Mouse (Mus musculus): Measurements from ENCODE around the gene Lrrn2. TPM values are rescaled to one million over a fixed set of nuclear protein-coding genes. Genes with fewer than 3 reads are reported as not detected.

Lrrn2 gene
- polyA plus RNA-seq, 1 experiment from 2014 or later, result 6.2 TPM

DNA sequence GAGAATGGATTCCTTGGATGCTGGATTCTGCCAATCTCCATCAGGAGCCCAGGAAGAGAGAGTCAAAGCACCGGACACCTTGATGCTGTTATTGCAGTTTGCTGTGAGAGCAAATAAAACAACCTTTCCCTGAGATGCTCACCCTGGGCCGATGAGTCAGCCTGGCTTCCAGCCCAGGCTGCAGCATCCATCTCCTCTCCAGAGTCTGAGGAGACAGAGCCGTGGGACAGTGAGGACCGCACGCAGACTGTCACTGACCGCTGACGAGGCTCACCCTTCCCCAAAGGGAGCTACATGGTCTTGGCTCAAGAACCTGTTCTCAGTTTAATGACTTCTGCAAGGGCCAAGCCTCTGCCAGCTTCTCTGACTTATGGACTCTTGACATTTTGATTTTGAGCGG is 34.3 kb upstream of the Lrrn2 start:
- ATAC-seq (ENCODE audit: low FRiP score) (no peak), DNase-seq (ENCODE audit: low spot score) (no peak)
- Histone ChIP-seq H3K9ac (ENCODE audit: low read depth, low read length) (no peak overlapping the region), H3K36me3 (ENCODE audit: control insufficient read depth, insufficient read depth, low read length) (no peaks in the 10 kb centered on the region), H3K4me2 (replicated peaks; ENCODE audit: low read depth, low read length) (no peak overlapping the region), H3K27ac (ENCODE audit: low read depth, low read length) (no peak overlapping the region), H3K27me3 (ENCODE audit: control insufficient read depth, insufficient read depth, low read length) (no peaks in the 10 kb centered on the region), H3K4me3 (ENCODE audit: low read depth, low read length) (no peak overlapping the region), H3K9me3 (ENCODE audit: control insufficient read depth, low read length) (no peaks in the 10 kb centered on the region; the same call in 1 of the 2 replicates), H3K4me1 (replicated peaks; ENCODE audit: control insufficient read depth, insufficient read depth, low read length) (no peaks in the 10 kb centered on the region)
- WGBS, result 88% methylated on average over 8 of the region's 8 CpGs

DNA sequence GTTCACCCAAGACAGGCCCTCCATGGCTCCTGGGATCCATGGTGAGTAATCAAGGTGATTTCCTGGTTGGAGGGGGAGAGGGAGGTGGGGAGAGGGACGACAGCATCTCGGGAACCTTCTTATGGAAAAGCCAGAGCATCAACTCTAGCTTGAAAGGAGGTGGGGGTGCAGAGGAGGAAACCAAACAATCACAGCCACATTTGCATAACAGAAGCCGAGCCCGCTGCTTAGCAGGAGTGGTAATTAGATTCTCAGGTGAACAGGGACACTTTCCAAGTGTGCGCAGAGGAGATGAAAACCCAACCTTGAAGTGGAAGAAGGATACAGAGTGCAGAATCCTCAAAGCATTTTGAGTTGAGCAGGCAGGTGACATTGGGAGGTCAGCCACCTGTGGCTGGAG is 29.3 kb upstream of the Lrrn2 start:
- Histone ChIP-seq H3K9ac (ENCODE audit: low read depth, low read length) (no peak overlapping the region), H3K4me3 (ENCODE audit: low read depth, low read length) (no peak overlapping the region), H3K27me3 (ENCODE audit: control insufficient read depth, insufficient read depth, low read length) (no peaks in the 10 kb centered on the region), H3K27ac (ENCODE audit: low read depth, low read length) (no peak overlapping the region), H3K4me1 (replicated peaks; ENCODE audit: control insufficient read depth, insufficient read depth, low read length) (no peaks in the 10 kb centered on the region), H3K36me3 (ENCODE audit: control insufficient read depth, insufficient read depth, low read length) (no peaks in the 10 kb centered on the region), H3K9me3 (ENCODE audit: control insufficient read depth, low read length) (no peaks in the 10 kb centered on the region; the same call in 1 of the 2 replicates), H3K4me2 (replicated peaks; ENCODE audit: low read depth, low read length) (no peak overlapping the region)
- no peak for DNase-seq (ENCODE audit: low spot score)
- WGBS, result 34% methylated on average over 5 of the region's 5 CpGs
- ATAC-seq (ENCODE audit: low FRiP score), result no peak

DNA sequence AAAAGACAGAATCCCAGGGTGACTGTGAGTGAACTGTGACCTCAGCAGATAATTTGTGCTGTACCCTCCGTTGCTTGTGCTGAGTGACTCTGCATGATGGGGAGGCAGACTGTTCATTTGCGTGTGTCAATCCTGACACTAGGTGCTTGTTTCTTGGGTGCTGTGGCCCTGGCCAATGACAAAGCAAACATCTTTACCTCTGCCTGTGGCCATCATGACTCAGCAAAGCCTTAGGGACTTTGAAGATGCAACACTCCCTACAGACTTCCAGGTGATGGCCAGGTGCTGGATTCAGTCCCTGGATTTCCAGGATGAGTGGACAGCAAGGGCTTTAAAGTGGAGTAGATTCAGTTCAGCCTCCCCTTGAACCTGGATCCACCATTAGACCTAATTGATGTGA is 28.8 kb upstream of the Lrrn2 start:
- H3K27me3 ChIP-seq (ENCODE audit: control insufficient read depth, insufficient read depth, low read length), result no peaks in the 10 kb centered on the region
- H3K9ac ChIP-seq (ENCODE audit: low read depth, low read length), result no peak overlapping the region
- H3K36me3 ChIP-seq (ENCODE audit: control insufficient read depth, insufficient read depth, low read length), result no peaks in the 10 kb centered on the region
- H3K4me2 ChIP-seq (replicated peaks; ENCODE audit: low read depth, low read length), result no peak overlapping the region
- H3K4me1 ChIP-seq (replicated peaks; ENCODE audit: control insufficient read depth, insufficient read depth, low read length), result no peaks in the 10 kb centered on the region
- no peaks in the 10 kb centered on the region; the same call in 1 of the 2 replicates for H3K9me3 ChIP-seq (ENCODE audit: control insufficient read depth, low read length)
- DNase-seq (ENCODE audit: low spot score), result no peak
- no peak for ATAC-seq (ENCODE audit: low FRiP score)
- 73% methylated on average over 2 of the region's 2 CpGs for WGBS
- no peak overlapping the region for H3K27ac ChIP-seq (ENCODE audit: low read depth, low read length)
- no peak overlapping the region for H3K4me3 ChIP-seq (ENCODE audit: low read depth, low read length)

DNA sequence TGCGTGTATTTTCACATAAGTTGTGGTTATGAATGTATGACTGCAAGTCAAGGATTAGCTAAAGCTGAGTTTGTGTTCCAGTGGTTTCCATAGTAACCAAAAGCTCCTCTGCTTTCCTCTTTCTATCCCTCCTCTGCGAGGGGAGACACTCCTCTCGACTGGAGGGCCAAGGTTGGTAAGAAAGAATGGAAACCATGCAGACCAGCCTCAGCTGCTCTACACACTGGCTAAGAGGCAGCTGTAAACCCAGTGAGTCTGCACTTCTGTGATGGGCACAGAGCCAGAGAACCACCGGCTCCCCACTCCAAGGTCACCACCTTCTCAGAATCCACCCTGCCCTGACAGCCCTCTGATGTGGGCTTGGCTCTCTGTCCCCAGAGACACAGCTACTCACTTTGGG is 28.3 kb upstream of the Lrrn2 start:
- Histone ChIP-seq H3K27me3 (ENCODE audit: control insufficient read depth, insufficient read depth, low read length) (no peaks in the 10 kb centered on the region), H3K4me3 (ENCODE audit: low read depth, low read length) (no peak overlapping the region), H3K4me2 (replicated peaks; ENCODE audit: low read depth, low read length) (no peak overlapping the region), H3K9me3 (ENCODE audit: control insufficient read depth, low read length) (no peaks in the 10 kb centered on the region; the same call in 1 of the 2 replicates), H3K9ac (ENCODE audit: low read depth, low read length) (no peak overlapping the region), H3K36me3 (ENCODE audit: control insufficient read depth, insufficient read depth, low read length) (no peaks in the 10 kb centered on the region), H3K27ac (ENCODE audit: low read depth, low read length) (no peak overlapping the region), H3K4me1 (replicated peaks; ENCODE audit: control insufficient read depth, insufficient read depth, low read length) (no peaks in the 10 kb centered on the region)
- DNase-seq (ENCODE audit: low spot score), result no peak
- ATAC-seq (ENCODE audit: low FRiP score), result no peak
- 56% methylated on average over 4 of the region's 4 CpGs for WGBS

DNA sequence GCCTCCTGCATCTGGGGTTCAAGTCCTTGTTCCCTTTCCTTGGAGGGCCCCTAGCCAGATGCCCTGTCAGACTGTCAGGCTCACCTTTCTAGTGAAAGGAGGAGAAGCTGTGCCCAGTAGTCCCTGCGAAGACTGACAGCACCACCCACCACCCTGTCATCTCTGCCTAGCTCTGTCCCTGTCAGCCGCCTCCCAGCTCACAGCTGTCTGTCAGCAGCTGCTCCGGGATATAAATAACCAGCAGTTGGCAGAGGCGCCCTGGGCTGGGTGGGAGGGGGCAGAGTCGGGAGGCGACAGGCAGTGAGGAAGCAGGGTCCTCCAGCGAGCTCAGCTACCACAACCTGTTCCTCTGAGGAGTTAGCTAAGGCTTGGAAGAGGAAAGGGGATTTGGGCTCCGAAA is 26.8 kb upstream of the Lrrn2 start:
- ATAC-seq (ENCODE audit: low FRiP score), result no peak
- no peak overlapping the region for H3K27ac ChIP-seq (ENCODE audit: low read depth, low read length)

DNA sequence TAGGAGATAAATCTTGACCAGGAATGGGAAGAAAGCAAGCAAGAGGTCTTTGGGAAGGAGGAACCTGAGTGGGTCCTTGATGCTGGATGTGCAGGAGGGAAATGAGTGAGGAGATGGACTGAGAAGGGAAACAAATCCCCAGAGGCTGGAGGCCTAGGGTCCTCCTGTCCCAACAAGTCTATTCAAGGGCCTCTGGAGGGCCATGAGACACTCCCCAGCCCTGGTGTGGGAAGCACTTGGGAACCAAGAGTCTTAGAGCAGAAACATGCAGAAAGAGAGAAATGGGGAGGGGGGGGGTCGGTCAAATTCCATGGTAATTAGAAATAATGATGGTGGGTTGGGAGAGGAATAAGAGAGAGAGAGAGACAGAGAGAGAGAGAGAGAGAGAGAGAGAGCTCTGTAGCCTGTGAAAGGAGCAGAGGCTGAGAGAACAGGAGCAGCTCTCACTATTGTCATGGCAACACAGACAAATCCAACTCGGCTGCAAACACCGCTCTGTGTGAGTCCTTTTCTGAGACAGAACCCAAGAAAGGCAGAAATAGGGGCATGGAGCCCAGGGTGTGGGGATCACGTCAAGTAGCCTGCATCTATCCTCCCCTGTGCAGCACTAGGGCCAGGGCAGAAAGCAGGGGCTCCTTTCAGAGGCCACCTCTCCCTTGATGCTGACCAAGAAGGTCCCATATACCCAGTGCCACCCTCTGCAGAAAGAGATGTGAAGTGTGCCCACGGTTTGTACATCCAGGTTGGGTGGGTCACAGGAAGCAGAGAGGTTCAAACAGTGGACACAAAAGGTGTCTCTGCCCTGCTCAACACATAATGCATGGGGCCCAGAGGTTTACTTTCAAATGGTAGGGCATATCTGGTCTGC is 21.3 kb upstream of the Lrrn2 start:
- no peak for DNase-seq (ENCODE audit: low spot score)
- H3K9ac ChIP-seq (ENCODE audit: low read depth, low read length), result no peak overlapping the region
- WGBS, result 33% methylated on average over 5 of the region's 5 CpGs

More for the DNA sequence above, 26.8 kb upstream of the Lrrn2 start:
- WGBS, result 40% methylated on average over 8 of the region's 8 CpGs
- H3K4me3 ChIP-seq (ENCODE audit: low read depth, low read length), result no peak overlapping the region
- no peak overlapping the region for H3K4me2 ChIP-seq (replicated peaks; ENCODE audit: low read depth, low read length)
- H3K36me3 ChIP-seq (ENCODE audit: control insufficient read depth, insufficient read depth, low read length), result no peaks in the 10 kb centered on the region
- no peak overlapping the region for H3K9ac ChIP-seq (ENCODE audit: low read depth, low read length)
- no peak for DNase-seq (ENCODE audit: low spot score)
- no peaks in the 10 kb centered on the region; the same call in 1 of the 2 replicates for H3K9me3 ChIP-seq (ENCODE audit: control insufficient read depth, low read length)
- no peaks in the 10 kb centered on the region for H3K4me1 ChIP-seq (replicated peaks; ENCODE audit: control insufficient read depth, insufficient read depth, low read length)
- no peaks in the 10 kb centered on the region for H3K27me3 ChIP-seq (ENCODE audit: control insufficient read depth, insufficient read depth, low read length)

DNA sequence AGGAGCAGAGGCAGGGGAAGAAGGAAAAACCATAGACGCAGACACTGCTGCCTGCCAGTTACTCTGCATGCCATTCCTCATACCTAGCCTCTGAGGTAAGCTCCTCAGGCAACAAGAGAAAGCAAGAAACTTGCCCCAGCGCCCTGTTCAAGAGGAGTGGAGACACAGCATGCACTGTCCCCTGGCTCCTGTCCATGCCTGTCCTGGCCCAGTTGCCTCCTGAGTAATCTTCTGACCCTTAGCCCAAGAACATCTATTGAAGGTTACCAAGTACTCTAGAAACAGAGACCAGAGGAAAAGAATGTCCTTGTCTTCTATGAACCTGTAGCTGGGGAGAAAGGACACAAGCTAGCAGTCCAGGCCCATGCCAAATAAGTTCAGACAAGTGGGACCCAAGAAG is 15.9 kb upstream of the Lrrn2 start:
- Histone ChIP-seq H3K27ac (ENCODE audit: low read depth, low read length) (no peak overlapping the region), H3K9ac (ENCODE audit: low read depth, low read length) (no peak overlapping the region), H3K27me3 (ENCODE audit: control insufficient read depth, insufficient read depth, low read length) (no peaks in the 10 kb centered on the region), H3K4me1 (replicated peaks; ENCODE audit: control insufficient read depth, insufficient read depth, low read length) (no peaks in the 10 kb centered on the region), H3K36me3 (ENCODE audit: control insufficient read depth, insufficient read depth, low read length) (no peaks in the 10 kb centered on the region), H3K9me3 (ENCODE audit: control insufficient read depth, low read length) (no peaks in the 10 kb centered on the region), H3K4me3 (ENCODE audit: low read depth, low read length) (no peak overlapping the region), H3K4me2 (replicated peaks; ENCODE audit: low read depth, low read length) (no peak overlapping the region)
- 91% methylated on average over 2 of the region's 2 CpGs for WGBS
- DNase-seq (ENCODE audit: low spot score), result no peak
- ATAC-seq (ENCODE audit: low FRiP score), result no peak

More for the DNA sequence above, 21.3 kb upstream of the Lrrn2 start:
- H3K4me2 ChIP-seq (replicated peaks; ENCODE audit: low read depth, low read length), result no peak overlapping the region
- no peaks in the 10 kb centered on the region for H3K4me1 ChIP-seq (replicated peaks; ENCODE audit: control insufficient read depth, insufficient read depth, low read length)
- no peaks in the 10 kb centered on the region for H3K36me3 ChIP-seq (ENCODE audit: control insufficient read depth, insufficient read depth, low read length)
- no peaks in the 10 kb centered on the region for H3K9me3 ChIP-seq (ENCODE audit: control insufficient read depth, low read length)
- ATAC-seq (ENCODE audit: low FRiP score), result 0 out of 2 replicates have a peak, but pooled peaks have one; percentile 22
- H3K4me3 ChIP-seq (ENCODE audit: low read depth, low read length), result no peak overlapping the region
- no peaks in the 10 kb centered on the region for H3K27me3 ChIP-seq (ENCODE audit: control insufficient read depth, insufficient read depth, low read length)
- no peak overlapping the region for H3K27ac ChIP-seq (ENCODE audit: low read depth, low read length)

DNA sequence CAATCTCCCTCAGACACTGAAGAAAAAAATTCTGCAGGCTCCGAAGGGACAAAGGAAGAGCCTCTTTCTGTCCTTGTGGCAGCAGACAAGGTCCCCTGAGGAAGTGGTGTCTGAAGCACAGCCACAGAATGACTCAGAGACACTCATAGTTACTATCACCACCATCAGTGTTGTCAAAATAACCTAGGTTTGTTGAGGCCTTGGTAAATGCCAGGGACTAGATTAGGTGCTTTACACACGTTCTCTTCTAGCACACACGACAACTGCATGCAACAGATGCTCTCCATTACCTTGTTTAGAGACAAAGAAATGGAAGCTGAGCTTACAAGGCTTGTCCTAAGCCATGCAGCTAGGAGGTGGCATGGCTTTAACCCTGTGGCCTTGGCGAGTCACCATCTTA is 14.5 kb upstream of the Lrrn2 start:
- Histone ChIP-seq H3K9ac (ENCODE audit: low read depth, low read length) (no peak overlapping the region), H3K9me3 (ENCODE audit: control insufficient read depth, low read length) (no peaks in the 10 kb centered on the region), H3K4me1 (replicated peaks; ENCODE audit: control insufficient read depth, insufficient read depth, low read length) (no peaks in the 10 kb centered on the region), H3K4me3 (ENCODE audit: low read depth, low read length) (no peak overlapping the region), H3K27ac (ENCODE audit: low read depth, low read length) (no peak overlapping the region), H3K4me2 (replicated peaks; ENCODE audit: low read depth, low read length) (no peak overlapping the region), H3K27me3 (ENCODE audit: control insufficient read depth, insufficient read depth, low read length) (no peaks in the 10 kb centered on the region), H3K36me3 (ENCODE audit: control insufficient read depth, insufficient read depth, low read length) (no peaks in the 10 kb centered on the region)
- no peak for DNase-seq (ENCODE audit: low spot score)
- no peak for ATAC-seq (ENCODE audit: low FRiP score)
- WGBS, result 84% methylated on average over 4 of the region's 4 CpGs

DNA sequence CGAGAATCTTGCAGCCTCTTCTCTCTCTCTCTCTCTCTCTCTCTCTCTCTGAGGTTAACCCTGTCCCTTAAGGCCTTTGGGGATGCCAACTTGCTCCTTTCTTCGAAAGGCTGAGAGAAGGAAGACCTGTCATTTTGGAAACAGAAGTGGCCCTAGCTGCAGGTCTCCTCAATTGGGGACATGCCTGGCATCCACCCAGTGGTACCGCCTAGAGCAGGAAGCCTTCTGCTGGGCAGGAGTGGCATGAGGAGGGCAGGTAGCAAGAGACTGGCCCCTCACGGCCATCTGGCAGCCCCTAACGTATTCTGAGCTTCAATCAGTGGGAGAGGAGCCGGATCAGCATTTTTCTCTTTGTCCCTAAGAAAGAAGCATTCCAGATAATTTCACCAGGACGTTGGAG is 9.7 kb upstream of the Lrrn2 start:
- no peak for ATAC-seq (ENCODE audit: low FRiP score)
- no peaks in the 10 kb centered on the region for H3K4me1 ChIP-seq (replicated peaks; ENCODE audit: control insufficient read depth, insufficient read depth, low read length)

More for the DNA sequence above, 9.7 kb upstream of the Lrrn2 start:
- no peaks in the 10 kb centered on the region for H3K9me3 ChIP-seq (ENCODE audit: control insufficient read depth, low read length)
- no peak overlapping the region for H3K27ac ChIP-seq (ENCODE audit: low read depth, low read length)
- H3K27me3 ChIP-seq (ENCODE audit: control insufficient read depth, insufficient read depth, low read length), result no peaks in the 10 kb centered on the region
- H3K9ac ChIP-seq (ENCODE audit: low read depth, low read length), result no peak overlapping the region
- DNase-seq (ENCODE audit: low spot score), result no peak
- no peak overlapping the region for H3K4me3 ChIP-seq (ENCODE audit: low read depth, low read length)
- H3K36me3 ChIP-seq (ENCODE audit: control insufficient read depth, insufficient read depth, low read length), result no peaks in the 10 kb centered on the region
- H3K4me2 ChIP-seq (replicated peaks; ENCODE audit: low read depth, low read length), result no peak overlapping the region
- WGBS, result 62% methylated on average over 7 of the region's 7 CpGs
